Mouse (Mus musculus): Measurements from ENCODE around the gene A930033H14Rik. TPM values are rescaled to one million over a fixed set of nuclear protein-coding genes. Genes with fewer than 3 reads are reported as not detected.
A peak's percentile ranks its signal among the peaks of the same experiment; 100 is the strongest.

The A930033H14Rik gene
- polyA plus RNA-seq, 1 experiment: 2.5 TPM

- no peak for DNase-seq (ENCODE audit: low spot score)
Measured at GRCm38 (mm10) chr10:69193721-69194120, 19.2 kb downstream of the A930033H14Rik start.

- DNase-seq (ENCODE audit: low spot score): no peak
Measured at GRCm38 (mm10) chr10:69192266-69192665, 20.6 kb downstream of the A930033H14Rik start.

GRCm38 (mm10) chr10:69190434-69191160, 22.3 kb downstream of the A930033H14Rik start:
- no peak for DNase-seq (ENCODE audit: low spot score)

GRCm38 (mm10) chr10:69187773-69188443, 25.0 kb downstream of the A930033H14Rik start:
- no peak for DNase-seq (ENCODE audit: low spot score)

- DNase-seq (ENCODE audit: low spot score): peak; percentile 38
Measured at GRCm38 (mm10) chr10:69185894-69186893, 26.7 kb downstream of the A930033H14Rik start.

- no peak for DNase-seq (ENCODE audit: low spot score)
Measured at GRCm38 (mm10) chr10:69185431-69185830, 27.5 kb downstream of the A930033H14Rik start.

GRCm38 (mm10) chr10:69184903-69185302, 28.0 kb downstream of the A930033H14Rik start:
- DNase-seq (ENCODE audit: low spot score): no peak

GRCm38 (mm10) chr10:69180997-69181396, 31.9 kb downstream of the A930033H14Rik start:
- DNase-seq (ENCODE audit: low spot score): no peak

GRCm38 (mm10) chr10:69179341-69179740, 33.6 kb downstream of the A930033H14Rik start:
- no peak for DNase-seq (ENCODE audit: low spot score)

GRCm38 (mm10) chr10:69176116-69176515, 36.8 kb downstream of the A930033H14Rik start:
- DNase-seq (ENCODE audit: low spot score): no peak

GRCm38 (mm10) chr10:69172412-69172811, 40.5 kb downstream of the A930033H14Rik start:
- no peak for DNase-seq (ENCODE audit: low spot score)

- no peak for DNase-seq (ENCODE audit: low spot score)
Measured at GRCm38 (mm10) chr10:69166514-69166913, 46.4 kb downstream of the A930033H14Rik start.

GRCm38 (mm10) chr10:69165847-69166246, 47.1 kb downstream of the A930033H14Rik start:
- no peak for DNase-seq (ENCODE audit: low spot score)

- no peak for DNase-seq (ENCODE audit: low spot score)
Measured at GRCm38 (mm10) chr10:69165125-69165524, 47.8 kb downstream of the A930033H14Rik start.

- no peak for DNase-seq (ENCODE audit: low spot score)
Measured at GRCm38 (mm10) chr10:69163216-69163615, 49.7 kb downstream of the A930033H14Rik start.

- no peak for DNase-seq (ENCODE audit: low spot score)
Measured at GRCm38 (mm10) chr10:69162577-69162976, 50.3 kb downstream of the A930033H14Rik start.

GRCm38 (mm10) chr10:69161503-69161902, 51.4 kb downstream of the A930033H14Rik start:
- no peak for DNase-seq (ENCODE audit: low spot score)

GRCm38 (mm10) chr10:69160877-69161276, 52.0 kb downstream of the A930033H14Rik start:
- DNase-seq (ENCODE audit: low spot score): no peak

All from urinary bladder, adult 2 months (tissue).